Mouse (Mus musculus) C2C12 (cell line): ENCODE measurements at regions not wholly inside any gene's neighbourhood (a gene's known extent, or its start where the extent isn't known, plus 50 kb on each side); places are given as distances from the start of the nearest gene placed in this dataset.

ENCODE experiments used
- CEBPB ChIP-seq: IDR thresholded peaks from one replicate; pipeline ENCODE4 v1.6.1; 2011; ENCODE audit warnings: low read depth, mild to moderate bottlenecking, control low read depth, moderate library complexity
- CTCF ChIP-seq: IDR thresholded peaks from one replicate; pipeline ENCODE4 v1.5.1; 2011; ENCODE audit not compliant: control insufficient read depth, insufficient read depth, insufficient read length
- MYOD1 ChIP-seq: IDR thresholded peaks from one replicate; pipeline ENCODE4 v1.6.1; 2011; ENCODE audit warnings: low read depth; ENCODE audit not compliant: control insufficient read depth, insufficient read length
- MYOG ChIP-seq: IDR thresholded peaks from one replicate; pipeline ENCODE4 v1.6.1; 2011; ENCODE audit not compliant: control insufficient read depth, insufficient read length; ENCODE audit errors: extremely low read depth

DNA sequence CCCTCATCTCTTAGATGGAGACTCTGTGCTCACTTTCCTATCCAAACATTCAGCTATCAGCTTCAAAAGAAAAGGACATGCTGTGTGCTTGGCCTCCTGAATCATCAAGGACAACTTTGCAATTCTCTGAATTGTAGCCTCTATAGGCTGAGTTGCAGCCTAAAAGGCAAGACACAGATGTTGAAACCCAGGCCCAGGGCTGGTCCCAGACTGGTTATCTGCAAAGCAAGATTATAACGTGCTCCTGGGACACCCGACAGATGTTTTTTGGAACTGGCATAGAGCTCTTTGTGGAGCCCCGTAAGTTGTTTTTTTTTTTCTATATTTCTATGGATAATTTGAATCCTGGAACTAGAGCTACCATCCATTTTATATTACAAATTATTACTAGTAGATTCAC, 117.4 kb downstream of the Dad1 start:
- TF ChIP-seq MYOG (no peak), CTCF (no peak), MYOD1 (no peak), CEBPB (no peak)
